Mouse (Mus musculus) embryonic facial prominence, embryonic 14.5 days (tissue): ENCODE measurements at regions not wholly inside any gene's neighbourhood (a gene's known extent, or its start where the extent isn't known, plus 50 kb on each side); places are given as distances from the start of the nearest gene placed in this dataset.

Experiments used
- ATAC-seq: fragments of 200-750 bp; cut with Nextera tagmentation; 2 replicates; pipeline ENCODE4 v1.8.0; 2017; ENCODE audit warnings: low read depth, moderate number of reproducible peaks, moderate TSS enrichment
- DNase-seq: peaks from one replicate; pipeline ENCODE4 v3.0.0-alpha.2; 2015; ENCODE audit warnings: low spot score
- H3K27ac ChIP-seq: fragments of 300-500 bp; sonication (generic); replicated peaks from 2 replicates; pipeline ENCODE4 v1.5.1; 2014; ENCODE audit warnings: low read depth, mild to moderate bottlenecking, low read length, moderate library complexity
- H3K27me3 ChIP-seq: fragments of 300-500 bp; sonication (generic); replicated peaks from 2 replicates; pipeline ENCODE4 v1.6.1; 2014; ENCODE audit warnings: low read length; ENCODE audit not compliant: control insufficient read depth, insufficient read depth
- H3K36me3 ChIP-seq: fragments of 300-500 bp; sonication (generic); 2 replicates; pipeline ENCODE4 v1.6.1; 2014; ENCODE audit warnings: low read length, mixed read lengths; ENCODE audit not compliant: control insufficient read depth, insufficient read depth
- H3K4me1 ChIP-seq: fragments of 300-500 bp; sonication (generic); 2 replicates; pipeline ENCODE4 v1.6.1; 2014; ENCODE audit warnings: antibody characterized with exemption, low read length; ENCODE audit not compliant: control insufficient read depth, insufficient read depth
- H3K4me2 ChIP-seq: fragments of 300-500 bp; sonication (generic); 2 replicates; pipeline ENCODE4 v1.6.1; 2014; ENCODE audit warnings: low read depth, mild to moderate bottlenecking, low read length, moderate library complexity, mixed read lengths
- H3K4me3 ChIP-seq: fragments of 300-500 bp; sonication (generic); 2 replicates; pipeline ENCODE4 v1.5.1; 2014; ENCODE audit warnings: low read depth, mild to moderate bottlenecking, low read length
- H3K9ac ChIP-seq: fragments of 300-500 bp; sonication (generic); 2 replicates; pipeline ENCODE4 v1.6.1; 2014; ENCODE audit warnings: low read depth, mild to moderate bottlenecking, low read length, moderate library complexity, mixed read lengths
- H3K9me3 ChIP-seq: fragments of 300-500 bp; sonication (generic); 2 replicates; pipeline ENCODE4 v1.6.1; 2016; ENCODE audit warnings: low read length; ENCODE audit not compliant: control insufficient read depth
- WGBS: fragments of 180-500 bp; shearing (Covaris S2); extraction: QIAGEN DNeasy Blood & Tissue Kit; methylation state at CpG from one replicate; pipeline ENCODE4 v1.1.7; 2014; 5-methylcytosine and 5-hydroxymethylcytosine counted together

- DNase-seq = no peak
Observed at GRCm38 (mm10) chr8:26445991-26446390, 326.7 kb downstream of the Gm45692 start.

GRCm38 (mm10) chr8:26447886-26448640 is 328.7 kb downstream of the Gm45692 start:
- Histone ChIP-seq H3K27me3 (no peaks in the 10 kb centered on the region), H3K36me3 (no peaks in the 10 kb centered on the region), H3K4me3 (no peak overlapping the region), H3K4me2 (no peak overlapping the region), H3K27ac (no peak overlapping the region), H3K9me3 (no peaks in the 10 kb centered on the region), H3K4me1 (peaks cover 11% of the 10 kb centered on the region; the same call in 1 of the 2 replicates), H3K9ac (no peak overlapping the region)
- ATAC-seq (no peak), DNase-seq (no peak)
- 81% methylated on average over 8 of the region's 8 CpGs for WGBS

More at GRCm38 (mm10) chr8:26445991-26446390, 326.7 kb downstream of the Gm45692 start:
- ATAC-seq = no peak
- H3K27ac ChIP-seq = no peak overlapping the region
- peaks cover 7% of the 10 kb centered on the region; the same call in 1 of the 2 replicates for H3K4me1 ChIP-seq
- 77% methylated on average over 4 of the region's 4 CpGs for whole genome bisulfite sequencing
- H3K4me2 ChIP-seq = no peak overlapping the region
- no peaks in the 10 kb centered on the region for H3K27me3 ChIP-seq
- no peak overlapping the region for H3K4me3 ChIP-seq
- H3K9ac ChIP-seq = no peak overlapping the region
- no peaks in the 10 kb centered on the region for H3K36me3 ChIP-seq
- H3K9me3 ChIP-seq = no peaks in the 10 kb centered on the region

GRCm38 (mm10) chr8:26449291-26449690 is 330.0 kb downstream of the Gm45692 start:
- H3K4me1 ChIP-seq = peaks cover 15% of the 10 kb centered on the region; the same call in 1 of the 2 replicates
- no peaks in the 10 kb centered on the region for H3K27me3 ChIP-seq
- no peak for DNase-seq
- no peak overlapping the region for H3K27ac ChIP-seq
- H3K9ac ChIP-seq = no peak overlapping the region
- ATAC-seq = no peak
- H3K9me3 ChIP-seq = no peaks in the 10 kb centered on the region
- 89% methylated on average over 7 of the region's 7 CpGs for WGBS
- H3K36me3 ChIP-seq = no peaks in the 10 kb centered on the region
- no peak overlapping the region for H3K4me2 ChIP-seq
- no peak overlapping the region for H3K4me3 ChIP-seq

- Histone ChIP-seq H3K4me3 (no peak overlapping the region), H3K4me1 (peaks cover 15% of the 10 kb centered on the region; the same call in 1 of the 2 replicates), H3K27ac (no peak overlapping the region), H3K9ac (no peak overlapping the region), H3K27me3 (no peaks in the 10 kb centered on the region), H3K4me2 (no peak overlapping the region), H3K36me3 (no peaks in the 10 kb centered on the region), H3K9me3 (no peaks in the 10 kb centered on the region)
- no peak for ATAC-seq
- 22% methylated on average over 10 of the region's 10 CpGs for WGBS
- DNase-seq = peak; percentile 19
Observed at GRCm38 (mm10) chr8:26450543-26450942, 331.2 kb downstream of the Gm45692 start.

GRCm38 (mm10) chr8:26452976-26453573 is 333.7 kb downstream of the Gm45692 start:
- no peak for DNase-seq
- Histone ChIP-seq H3K4me2 (no peak overlapping the region), H3K27me3 (no peaks in the 10 kb centered on the region), H3K4me1 (peaks cover 15% of the 10 kb centered on the region; the same call in 1 of the 2 replicates), H3K27ac (no peak overlapping the region), H3K4me3 (no peak overlapping the region), H3K9me3 (no peaks in the 10 kb centered on the region), H3K36me3 (no peaks in the 10 kb centered on the region), H3K9ac (no peak overlapping the region)
- no peak for ATAC-seq
- WGBS = 55% methylated on average over 5 of the region's 5 CpGs

GRCm38 (mm10) chr8:26465346-26465745 is 346.0 kb downstream of the Gm45692 start:
- Histone ChIP-seq H3K9me3 (no peaks in the 10 kb centered on the region), H3K4me2 (no peak overlapping the region), H3K9ac (no peak overlapping the region), H3K27ac (no peak overlapping the region), H3K4me3 (no peak overlapping the region), H3K27me3 (no peaks in the 10 kb centered on the region), H3K4me1 (no peaks in the 10 kb centered on the region), H3K36me3 (no peaks in the 10 kb centered on the region)
- ATAC-seq (no peak), DNase-seq (no peak)
- 66% methylated on average over 2 of the region's 2 CpGs for WGBS

GRCm38 (mm10) chr8:26468441-26468840 is 349.1 kb downstream of the Gm45692 start:
- Histone ChIP-seq H3K9ac (no peak overlapping the region), H3K9me3 (no peaks in the 10 kb centered on the region), H3K27me3 (no peaks in the 10 kb centered on the region), H3K4me2 (no peak overlapping the region), H3K27ac (no peak overlapping the region), H3K4me3 (no peak overlapping the region), H3K36me3 (no peaks in the 10 kb centered on the region), H3K4me1 (no peaks in the 10 kb centered on the region)
- DNase-seq (no peak), ATAC-seq (no peak)
- 70% methylated on average over 2 of the region's 2 CpGs for WGBS

DNA sequence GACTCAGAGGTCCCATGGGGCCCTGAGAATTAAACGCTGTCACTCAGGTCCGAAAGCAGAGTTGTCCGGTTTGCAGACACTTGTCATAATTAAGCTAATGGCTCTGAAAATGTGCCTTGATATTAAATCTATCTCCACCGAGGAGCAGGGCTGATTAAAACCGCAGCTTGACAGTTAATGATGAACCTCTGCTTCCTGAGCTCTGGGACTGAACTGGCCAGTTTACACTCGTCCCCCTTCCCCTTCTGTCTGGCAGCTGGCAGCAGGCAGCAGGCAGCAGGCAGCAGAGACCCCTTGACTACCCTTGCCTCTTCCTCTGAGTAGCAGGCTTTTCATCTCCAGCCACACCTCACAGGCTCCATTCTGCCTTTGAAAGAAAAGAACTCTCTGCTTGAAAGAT is 350.4 kb downstream of the Gm45692 start:
- no peak for DNase-seq
- Histone ChIP-seq H3K27ac (no peak overlapping the region), H3K9ac (no peak overlapping the region), H3K4me1 (no peaks in the 10 kb centered on the region), H3K36me3 (no peaks in the 10 kb centered on the region), H3K4me2 (no peak overlapping the region), H3K4me3 (no peak overlapping the region), H3K9me3 (no peaks in the 10 kb centered on the region), H3K27me3 (no peaks in the 10 kb centered on the region)
- ATAC-seq = no peak
- WGBS = 45% methylated on average over 6 of the region's 6 CpGs
